Mouse (Mus musculus) erythroblast, embryonic 14.5 days (primary cell): ENCODE measurements around the gene Blvrb. TPM values are rescaled to one million over a fixed set of nuclear protein-coding genes. Genes with fewer than 3 reads are reported as not detected.

Source experiments
- H3K27me3 ChIP-seq: 2 replicates; pipeline ENCODE4 v1.6.1; 2012; ENCODE audit warnings: inconsistent platforms; ENCODE audit not compliant: control insufficient read depth
- H3K36me3 ChIP-seq: 2 replicates; pipeline ENCODE4 v1.6.1; 2012; ENCODE audit warnings: mild to moderate bottlenecking, inconsistent platforms; ENCODE audit not compliant: control insufficient read depth
- H3K4me1 ChIP-seq: 2 replicates; pipeline ENCODE4 v1.6.1; 2012; ENCODE audit warnings: inconsistent platforms; ENCODE audit not compliant: control insufficient read depth
- H3K4me3 ChIP-seq: replicated peaks from 2 replicates; pipeline ENCODE3; 2012; ENCODE audit warnings: moderate library complexity, mild to moderate bottlenecking, inconsistent platforms
- H3K9me3 ChIP-seq: 2 replicates; pipeline ENCODE4 v1.6.1; 2012; ENCODE audit warnings: low read length, inconsistent platforms, mixed read lengths; ENCODE audit not compliant: control insufficient read depth
- GATA1 ChIP-seq: IDR thresholded peaks from 2 replicates; pipeline ENCODE4 v1.6.1; 2012; ENCODE audit warnings: low read length, inconsistent platforms, mixed read lengths
- TAL1 ChIP-seq: IDR thresholded peaks from 3 replicates; pipeline ENCODE4 v1.6.1; 2012; ENCODE audit warnings: low read length, inconsistent platforms, mixed read lengths
- polyA plus RNA-seq: library from polyadenylated mRNA; stranded (reverse); fragments of >175 nt; gene quantifications from 2 replicates; pipeline ENCODE4 v1.2.3, GENCODE M21; 2012

Gene Blvrb
- polyA plus RNA-seq, 1 experiment = 842 TPM

DNA sequence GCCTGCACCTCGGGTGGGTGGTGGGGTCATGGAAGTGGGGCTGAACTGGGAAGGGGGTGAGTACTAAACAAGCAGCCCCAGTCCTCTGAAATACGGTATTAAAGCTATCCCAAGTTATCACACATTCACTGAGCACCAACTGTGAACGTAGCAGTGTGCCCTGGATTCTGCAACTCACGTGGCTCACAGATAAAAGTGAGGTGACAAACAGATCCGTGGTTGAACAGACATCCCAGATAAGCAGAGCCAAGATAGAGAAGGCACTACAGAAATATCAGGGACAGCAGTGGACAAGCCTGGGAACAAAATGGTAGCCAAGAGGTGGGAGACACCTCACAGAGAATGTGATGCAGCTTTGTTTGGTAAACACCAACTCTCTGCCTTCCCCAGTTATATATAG lies 11.9 kb downstream of the Blvrb start:
- TF ChIP-seq GATA1 = no peak
- no peak for TF ChIP-seq TAL1
- Histone ChIP-seq H3K4me3 (no peak overlapping the region), H3K4me1 (peaks cover 60% of the 10 kb centered on the region), H3K27me3 (no peaks in the 10 kb centered on the region), H3K36me3 (peaks cover 100% of the 10 kb centered on the region), H3K9me3 (no peaks in the 10 kb centered on the region)

DNA sequence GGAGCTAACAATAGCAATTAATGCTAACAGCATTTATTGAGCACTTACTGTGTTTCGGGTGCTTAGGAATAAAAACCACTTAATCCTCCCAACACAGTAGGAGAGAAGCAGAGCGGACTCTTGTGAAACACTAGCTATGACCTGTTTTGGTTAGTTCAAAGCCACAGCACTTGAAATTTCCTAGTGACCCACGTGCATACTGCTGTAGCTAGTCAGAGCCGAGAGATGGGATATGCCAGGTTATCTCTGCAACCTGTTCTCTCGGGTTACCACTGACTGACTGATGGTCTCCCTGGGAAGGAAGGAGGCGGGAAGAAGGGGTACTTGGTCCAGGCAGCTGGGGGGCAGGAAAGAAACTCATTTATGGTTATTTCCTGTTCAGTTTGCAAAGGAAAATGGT lies 12.7 kb downstream of the Blvrb start:
- no peak overlapping the region for H3K4me3 ChIP-seq
- no peaks in the 10 kb centered on the region for H3K9me3 ChIP-seq
- H3K27me3 ChIP-seq = no peaks in the 10 kb centered on the region
- H3K36me3 ChIP-seq = peaks cover 100% of the 10 kb centered on the region
- H3K4me1 ChIP-seq = peaks cover 53% of the 10 kb centered on the region
- TF ChIP-seq GATA1 (no peak), TAL1 (no peak)

GRCm38 (mm10) chr7:27467648-27468047 lies 19.9 kb downstream of the Blvrb start:
- Histone ChIP-seq H3K9me3 (no peaks in the 10 kb centered on the region), H3K27me3 (no peaks in the 10 kb centered on the region), H3K4me1 (peaks cover 29% of the 10 kb centered on the region), H3K36me3 (peaks cover 63% of the 10 kb centered on the region), H3K4me3 (no peak overlapping the region)
- TF ChIP-seq TAL1 (no peak), GATA1 (no peak)

DNA sequence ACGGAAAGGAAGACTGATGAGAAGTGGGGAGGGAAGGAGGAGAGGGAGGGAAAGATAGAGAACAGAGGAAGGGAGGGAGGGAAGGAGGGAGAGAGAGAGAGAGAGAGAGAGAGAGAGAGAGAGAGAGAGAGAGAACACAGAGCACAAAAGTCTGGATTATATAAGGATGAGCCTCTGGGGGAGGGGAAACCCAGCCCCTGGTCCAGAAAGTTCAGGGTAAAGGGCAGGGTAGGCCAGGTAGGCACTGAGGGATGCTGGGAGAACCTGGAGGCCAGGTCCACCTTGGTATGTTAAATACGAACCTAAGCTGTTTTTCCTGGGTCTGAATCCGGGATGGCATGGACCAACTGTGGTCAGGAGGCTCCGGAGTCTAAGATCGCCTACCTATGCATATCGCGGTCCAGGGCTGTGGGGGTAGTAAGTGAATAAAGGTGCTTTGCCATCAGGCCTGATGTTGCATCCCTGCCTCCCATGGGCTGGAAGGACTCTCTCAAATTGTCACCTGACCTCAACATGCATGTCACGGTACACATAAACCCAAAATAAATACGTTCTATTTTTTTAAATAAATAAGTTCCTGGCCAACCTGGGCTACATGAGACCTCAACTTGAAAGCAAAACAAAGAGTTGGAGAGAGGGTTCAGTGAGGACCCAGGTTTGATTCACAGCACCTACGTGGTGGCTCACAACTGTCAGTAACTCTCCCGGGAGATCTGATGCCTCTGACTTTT lies 23.8 kb downstream of the Blvrb start:
- TF ChIP-seq TAL1 = no peak
- TF ChIP-seq GATA1 = no peak
- Histone ChIP-seq H3K4me1 (peaks cover 48% of the 10 kb centered on the region), H3K27me3 (no peaks in the 10 kb centered on the region), H3K9me3 (no peaks in the 10 kb centered on the region), H3K36me3 (peaks cover 41% of the 10 kb centered on the region), H3K4me3 (peak overlapping the region; percentile 79)

DNA sequence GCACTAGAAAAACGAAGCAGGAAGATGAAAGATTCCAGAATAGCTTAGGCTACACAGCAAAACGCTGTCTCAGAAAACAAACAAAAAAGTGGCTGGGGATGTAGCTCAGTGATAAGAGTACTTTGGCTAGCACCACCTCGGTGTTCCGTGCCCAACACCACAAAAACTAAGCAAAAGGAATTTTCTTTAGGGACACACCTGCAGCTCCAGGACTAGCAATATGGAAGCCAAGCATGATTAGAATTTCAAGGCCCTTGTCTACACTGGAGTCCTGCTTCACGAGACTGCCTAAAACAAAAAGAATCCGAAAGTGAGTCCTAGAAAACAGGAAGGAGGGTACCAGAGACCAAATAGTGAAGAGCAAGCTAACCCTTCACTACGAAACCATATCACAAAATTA lies 24.8 kb downstream of the Blvrb start:
- Histone ChIP-seq H3K9me3 (no peaks in the 10 kb centered on the region), H3K4me3 (peak overlapping the region; percentile 79), H3K27me3 (no peaks in the 10 kb centered on the region), H3K4me1 (peaks cover 53% of the 10 kb centered on the region), H3K36me3 (peaks cover 41% of the 10 kb centered on the region)
- no peak for TF ChIP-seq TAL1
- TF ChIP-seq GATA1 = no peak

- no peaks in the 10 kb centered on the region for H3K27me3 ChIP-seq
- TF ChIP-seq GATA1 = no peak
- no peak for TF ChIP-seq TAL1
- H3K4me1 ChIP-seq = peaks cover 58% of the 10 kb centered on the region
- peak within 1 kb of the TSS; percentile 79 for H3K4me3 ChIP-seq
- H3K9me3 ChIP-seq = no peaks in the 10 kb centered on the region
- peaks cover 41% of the 10 kb centered on the region for H3K36me3 ChIP-seq
Measured at GRCm38 (mm10) chr7:27473156-27473834, 25.5 kb downstream of the Blvrb start, which contains the start of gene Sertad3. Sertad3 (plus strand) TSS chr7:27473768.

DNA sequence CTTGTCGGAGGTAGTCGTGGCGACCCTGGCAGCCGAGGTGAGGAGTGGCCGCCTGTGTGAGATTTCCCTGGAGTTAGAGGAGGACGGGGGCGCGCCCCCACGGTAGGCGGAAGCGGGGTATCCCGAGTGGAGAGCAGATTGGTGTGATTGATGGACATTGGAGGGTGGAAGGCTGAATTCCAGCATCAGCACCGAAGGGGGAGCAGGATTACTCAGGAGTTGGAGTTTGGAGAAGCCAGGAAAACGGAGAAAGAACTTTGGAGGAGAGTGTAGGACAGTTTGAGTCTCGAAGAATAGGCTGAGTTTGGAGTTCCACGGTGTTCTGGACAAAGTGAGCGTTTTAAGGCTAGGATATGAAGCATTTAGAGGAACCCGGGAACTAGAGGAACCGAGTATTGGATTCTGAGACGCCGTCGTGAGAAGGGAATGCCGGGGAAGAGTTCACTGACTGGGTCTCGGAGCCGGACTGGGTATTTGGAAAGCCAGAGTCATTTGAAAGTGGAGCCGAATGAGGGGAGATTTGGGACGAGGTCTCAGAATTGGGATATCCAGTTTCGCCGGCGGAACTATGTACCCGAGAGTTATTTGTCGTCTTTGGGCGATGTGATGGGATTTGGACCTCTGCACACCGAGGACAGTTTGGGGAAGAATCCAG lies 26.2 kb downstream of the Blvrb start:
- Histone ChIP-seq H3K36me3 (peaks cover 44% of the 10 kb centered on the region), H3K9me3 (no peaks in the 10 kb centered on the region), H3K4me3 (peak overlapping the region; percentile 79), H3K27me3 (no peaks in the 10 kb centered on the region), H3K4me1 (peaks cover 62% of the 10 kb centered on the region)
- TF ChIP-seq TAL1 = no peak
- no peak for TF ChIP-seq GATA1

DNA sequence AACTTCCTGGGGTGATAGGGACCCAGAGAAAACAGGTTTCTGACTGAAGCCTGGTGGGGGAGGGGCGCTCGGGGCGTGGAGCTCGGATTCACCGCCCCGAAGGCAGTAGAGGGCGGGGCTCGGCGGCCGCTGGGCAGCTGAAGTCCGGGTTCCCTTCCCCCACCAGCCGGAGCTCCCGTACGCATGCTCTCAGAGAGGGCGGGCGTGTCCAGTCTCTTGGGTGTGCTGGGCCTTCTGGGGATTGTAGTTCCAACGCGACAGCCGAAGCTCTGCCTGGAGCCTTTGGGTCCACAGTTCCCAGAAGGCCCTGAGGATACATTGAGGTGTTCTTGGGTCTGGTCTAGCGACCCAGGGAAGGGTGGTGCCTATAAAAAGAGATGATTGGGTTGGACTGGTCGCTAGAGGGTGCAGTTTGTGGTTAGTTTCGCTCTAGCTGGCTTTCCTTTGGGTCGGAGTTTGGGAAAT lies 26.7 kb downstream of the Blvrb start:
- peaks cover 68% of the 10 kb centered on the region for H3K4me1 ChIP-seq
- H3K4me3 ChIP-seq = peak overlapping the region; percentile 79
- H3K27me3 ChIP-seq = no peaks in the 10 kb centered on the region
- H3K9me3 ChIP-seq = no peaks in the 10 kb centered on the region
- peaks cover 50% of the 10 kb centered on the region for H3K36me3 ChIP-seq
- TF ChIP-seq TAL1 (no peak), GATA1 (no peak)

GRCm38 (mm10) chr7:27475596-27475995 lies 27.8 kb downstream of the Blvrb start:
- H3K9me3 ChIP-seq = no peaks in the 10 kb centered on the region
- no peak for TF ChIP-seq GATA1
- TF ChIP-seq TAL1 = no peak

More at GRCm38 (mm10) chr7:27475596-27475995, 27.8 kb downstream of the Blvrb start:
- H3K4me1 ChIP-seq = peaks cover 78% of the 10 kb centered on the region
- H3K36me3 ChIP-seq = peaks cover 56% of the 10 kb centered on the region
- H3K4me3 ChIP-seq = peak overlapping the region; percentile 79
- no peaks in the 10 kb centered on the region for H3K27me3 ChIP-seq
